Mouse (Mus musculus): ENCODE data around the gene Adgrg1.

The Adgrg1 gene

GRCm38 (mm10) chr8:94974467-94975165, at the start of gene Adgrg1:
TSS of gene Adgrg1 (plus strand) at chr8:94974751.
- no peak for DNase-seq

GRCm38 (mm10) chr8:94928227-94928626, 46.3 kb upstream of the Adgrg1 start:
- DNase-seq: no peak

GRCm38 (mm10) chr8:94933918-94934317, 40.6 kb upstream of the Adgrg1 start:
- DNase-seq: no peak

- DNase-seq: no peak
These were observed 39.4 kb upstream of the Adgrg1 start for GRCm38 (mm10) chr8:94935172-94935571.

- peak; percentile 68 to 78 for DNase-seq
These were observed 32.0 kb upstream of the Adgrg1 start for GRCm38 (mm10) chr8:94942566-94942965.

- DNase-seq: no peak
These were observed 29.4 kb upstream of the Adgrg1 start for GRCm38 (mm10) chr8:94945185-94945584.

- no peak for DNase-seq
These were observed 26.1 kb upstream of the Adgrg1 start for GRCm38 (mm10) chr8:94948421-94948820.

GRCm38 (mm10) chr8:94949010-94949409, 25.5 kb upstream of the Adgrg1 start:
- DNase-seq: no peak

- peak; percentile 61 to 64 for DNase-seq
These were observed 24.5 kb upstream of the Adgrg1 start for GRCm38 (mm10) chr8:94950046-94950445.

- no peak for DNase-seq
These were observed 24.1 kb upstream of the Adgrg1 start for GRCm38 (mm10) chr8:94950458-94950857.

- no peak for DNase-seq
These were observed 22.5 kb upstream of the Adgrg1 start for GRCm38 (mm10) chr8:94952086-94952485.

- DNase-seq: no peak
These were observed 20.8 kb upstream of the Adgrg1 start for GRCm38 (mm10) chr8:94953624-94954367.

- DNase-seq: no peak
These were observed 20.2 kb upstream of the Adgrg1 start for GRCm38 (mm10) chr8:94954368-94954737.

- peak; percentile 61 to 64 for DNase-seq
These were observed 19.4 kb upstream of the Adgrg1 start for GRCm38 (mm10) chr8:94954921-94955758.

GRCm38 (mm10) chr8:94956078-94956574, 18.4 kb upstream of the Adgrg1 start:
- peak in 1 of 2 experiments; percentile 52 for DNase-seq

GRCm38 (mm10) chr8:94962201-94962600, 12.3 kb upstream of the Adgrg1 start:
- no peak for DNase-seq

- peak in 1 of 2 experiments; percentile 1 for DNase-seq
These were observed 9.7 kb upstream of the Adgrg1 start for GRCm38 (mm10) chr8:94964828-94965227.

GRCm38 (mm10) chr8:94966578-94966977, 8.0 kb upstream of the Adgrg1 start:
- peak in 1 of 2 experiments; percentile 43 for DNase-seq

GRCm38 (mm10) chr8:94967071-94967470, 7.5 kb upstream of the Adgrg1 start:
- peak in 1 of 2 experiments; percentile 2 for DNase-seq

GRCm38 (mm10) chr8:94967554-94967953, 7.0 kb upstream of the Adgrg1 start:
- no peak for DNase-seq

- peak; percentile 54 to 72 for DNase-seq
These were observed 1.3 kb upstream of the Adgrg1 start for GRCm38 (mm10) chr8:94973270-94973669.

- DNase-seq: no peak
These were observed 765 bp upstream of the Adgrg1 start for GRCm38 (mm10) chr8:94973786-94974185.
